Mouse (Mus musculus) spleen, adult 2 months (tissue): ENCODE data around the gene Ngdn.

Experiments used
- CTCF ChIP-seq: fragments of 200-500 bp; IDR thresholded peaks from 2 replicates; pipeline ENCODE4 v1.5.1; 2011; ENCODE audit warnings: mild to moderate bottlenecking, inconsistent platforms; ENCODE audit not compliant: insufficient read depth, insufficient read length, insufficient replicate concordance; ENCODE audit errors: extremely low read depth
- POLR2A ChIP-seq: fragments of 200-500 bp; IDR thresholded peaks from 2 replicates; pipeline ENCODE4 v1.6.1; 2011; ENCODE audit warnings: low read depth, low read length, inconsistent platforms

DNA sequence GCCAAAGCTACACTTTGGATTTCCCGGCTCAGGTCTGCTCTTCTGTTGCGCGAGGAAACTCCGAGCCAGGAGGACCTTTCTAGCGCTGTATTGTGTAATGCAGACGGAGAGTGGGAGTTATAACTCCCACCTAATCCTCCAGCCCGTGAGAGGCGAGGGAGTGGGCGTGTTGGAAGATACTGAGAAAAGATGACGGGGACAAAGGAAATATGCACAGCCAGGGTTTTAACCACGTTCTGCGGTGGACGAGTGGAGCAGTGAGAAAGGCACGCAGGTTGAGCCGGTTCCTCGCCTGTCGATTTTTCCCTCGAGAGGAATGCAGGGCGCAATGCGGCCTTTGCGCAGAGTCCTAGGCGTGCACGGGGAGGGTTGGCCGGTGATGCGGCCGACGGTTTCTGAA, 663 bp upstream of the Ngdn start:
- TF ChIP-seq CTCF: no peak
- no peak for TF ChIP-seq POLR2A
